Mouse (Mus musculus): ENCODE data around the gene Emb.

Emb gene

GRCm38 (mm10) chr13:117220501-117221321 lies 12.4 kb downstream of the Emb start, which contains the start of gene Gm17509:
Gene Gm17509 (minus strand): TSS chr13:117221075.
- DNase-seq = peak; percentile 85 to 87

- no peak for DNase-seq
Observed at GRCm38 (mm10) chr13:117223125-117223524, 14.8 kb downstream of the Emb start.

GRCm38 (mm10) chr13:117224901-117225300 lies 16.6 kb downstream of the Emb start:
- DNase-seq = peak in 1 of 2 experiments; percentile 18

GRCm38 (mm10) chr13:117225561-117225960 lies 17.2 kb downstream of the Emb start:
- DNase-seq = peak; percentile 52 to 59

GRCm38 (mm10) chr13:117230371-117231110 lies 22.2 kb downstream of the Emb start:
- no peak for DNase-seq

- no peak for DNase-seq
Observed at GRCm38 (mm10) chr13:117233808-117234207, 25.5 kb downstream of the Emb start.

GRCm38 (mm10) chr13:117234486-117234885 lies 26.1 kb downstream of the Emb start:
- peak in 1 of 2 experiments; percentile 31 for DNase-seq

- peak; percentile 63 to 68 for DNase-seq
Observed at GRCm38 (mm10) chr13:117235530-117236212, 27.3 kb downstream of the Emb start.

GRCm38 (mm10) chr13:117237111-117237510 lies 28.8 kb downstream of the Emb start:
- no peak for DNase-seq

GRCm38 (mm10) chr13:117242063-117242462 lies 33.7 kb downstream of the Emb start:
- DNase-seq = no peak

GRCm38 (mm10) chr13:117242621-117243020 lies 34.3 kb downstream of the Emb start:
- no peak for DNase-seq

- DNase-seq = no peak
Observed at GRCm38 (mm10) chr13:117260704-117261103, 52.4 kb downstream of the Emb start.

GRCm38 (mm10) chr13:117266156-117266555 lies 57.8 kb downstream of the Emb start:
- DNase-seq = no peak

GRCm38 (mm10) chr13:117267963-117268362 lies 59.6 kb downstream of the Emb start:
- DNase-seq = no peak

GRCm38 (mm10) chr13:117284036-117284435 lies 75.7 kb downstream of the Emb start:
- no peak for DNase-seq

GRCm38 (mm10) chr13:117286939-117287338 lies 78.6 kb downstream of the Emb start:
- no peak for DNase-seq

- DNase-seq = no peak
Observed at GRCm38 (mm10) chr13:117287400-117287799, 79.1 kb downstream of the Emb start.

- peak; percentile 90 to 94 for DNase-seq
Observed at GRCm38 (mm10) chr13:117289494-117290270, 81.3 kb downstream of the Emb start.

- DNase-seq = peak; percentile 89 to 93
Observed at GRCm38 (mm10) chr13:117311446-117312225, 103.3 kb downstream of the Emb start.
